Mouse (Mus musculus) liver, embryonic 14.5 days (tissue): ENCODE results near the gene Rpl4.

ENCODE experiments used
- CTCF ChIP-seq: IDR thresholded peaks from 2 replicates; pipeline ENCODE4 v1.5.1; 2016; ENCODE audit warnings: antibody characterized with exemption, low read depth, control low read depth
- EP300 ChIP-seq: IDR thresholded peaks from 2 replicates; pipeline ENCODE4 v1.6.1; 2016; ENCODE audit warnings: antibody characterized with exemption, low read depth

GRCm38 (mm10) chr9:64193879-64194278, 20.7 kb downstream of the Rpl4 start:
- TF ChIP-seq EP300 (no peak), CTCF (no peak)
